Mouse (Mus musculus): Measurements from ENCODE around the gene Faf2.

Gene Faf2

DNA sequence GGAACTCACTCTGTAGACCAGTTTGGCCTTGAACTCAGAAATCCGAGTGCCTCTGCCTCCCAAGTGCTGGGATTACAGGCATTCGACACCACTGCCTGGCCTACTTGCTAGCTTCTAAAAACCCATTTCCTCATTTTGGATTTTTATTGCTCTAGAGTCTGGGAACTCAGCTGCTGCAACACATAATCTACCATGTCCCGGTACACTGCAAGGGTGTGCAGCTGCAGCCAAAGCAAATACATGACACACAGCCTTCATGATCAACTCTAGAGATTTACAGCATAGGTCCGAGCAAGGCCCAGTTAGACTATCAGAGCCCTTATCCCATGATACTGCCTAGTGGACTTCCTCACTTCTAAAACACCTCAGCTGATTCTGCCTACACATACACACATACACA lies 56.7 kb downstream of the Faf2 start:
- no peak for DNase-seq (ENCODE audit: low read depth in 2 of 2, low spot score in 2 of 2)

GRCm38 (mm10) chr13:54680184-54680853 lies 58.7 kb downstream of the Faf2 start:
- no peak for DNase-seq (ENCODE audit: low read depth in 2 of 2, low spot score in 2 of 2)

GRCm38 (mm10) chr13:54681291-54681690 lies 59.7 kb downstream of the Faf2 start:
- DNase-seq (ENCODE audit: low read depth in 2 of 2, low spot score in 2 of 2) = no peak

DNA sequence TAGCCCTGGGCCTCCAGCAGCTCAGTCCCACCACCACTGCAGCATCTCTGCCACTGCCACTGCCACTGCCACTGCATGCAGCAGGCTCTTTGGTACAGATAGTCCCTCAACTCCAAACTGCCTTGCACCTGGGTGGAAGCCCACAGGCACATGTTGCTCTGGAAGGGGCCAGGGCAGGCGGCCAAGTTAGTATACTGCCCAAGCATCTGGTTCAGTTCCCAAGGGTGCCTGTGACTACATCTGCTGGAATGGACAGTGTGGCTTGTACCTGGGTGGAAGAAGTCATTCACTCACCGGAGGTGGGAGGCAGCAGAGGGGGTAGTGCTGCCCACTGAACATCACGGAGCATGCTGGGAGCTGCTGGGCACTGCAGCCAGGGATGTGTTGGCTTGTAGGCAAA lies 61.7 kb downstream of the Faf2 start:
- DNase-seq (ENCODE audit: low read depth in 2 of 2, low spot score in 2 of 2) = no peak

GRCm38 (mm10) chr13:54684140-54684896 lies 62.7 kb downstream of the Faf2 start:
- no peak for DNase-seq (ENCODE audit: low read depth in 2 of 2, low spot score in 2 of 2)

- DNase-seq (ENCODE audit: low read depth in 2 of 2, low spot score in 2 of 2) = no peak
Observed at GRCm38 (mm10) chr13:54685174-54685573, 63.6 kb downstream of the Faf2 start.

DNA sequence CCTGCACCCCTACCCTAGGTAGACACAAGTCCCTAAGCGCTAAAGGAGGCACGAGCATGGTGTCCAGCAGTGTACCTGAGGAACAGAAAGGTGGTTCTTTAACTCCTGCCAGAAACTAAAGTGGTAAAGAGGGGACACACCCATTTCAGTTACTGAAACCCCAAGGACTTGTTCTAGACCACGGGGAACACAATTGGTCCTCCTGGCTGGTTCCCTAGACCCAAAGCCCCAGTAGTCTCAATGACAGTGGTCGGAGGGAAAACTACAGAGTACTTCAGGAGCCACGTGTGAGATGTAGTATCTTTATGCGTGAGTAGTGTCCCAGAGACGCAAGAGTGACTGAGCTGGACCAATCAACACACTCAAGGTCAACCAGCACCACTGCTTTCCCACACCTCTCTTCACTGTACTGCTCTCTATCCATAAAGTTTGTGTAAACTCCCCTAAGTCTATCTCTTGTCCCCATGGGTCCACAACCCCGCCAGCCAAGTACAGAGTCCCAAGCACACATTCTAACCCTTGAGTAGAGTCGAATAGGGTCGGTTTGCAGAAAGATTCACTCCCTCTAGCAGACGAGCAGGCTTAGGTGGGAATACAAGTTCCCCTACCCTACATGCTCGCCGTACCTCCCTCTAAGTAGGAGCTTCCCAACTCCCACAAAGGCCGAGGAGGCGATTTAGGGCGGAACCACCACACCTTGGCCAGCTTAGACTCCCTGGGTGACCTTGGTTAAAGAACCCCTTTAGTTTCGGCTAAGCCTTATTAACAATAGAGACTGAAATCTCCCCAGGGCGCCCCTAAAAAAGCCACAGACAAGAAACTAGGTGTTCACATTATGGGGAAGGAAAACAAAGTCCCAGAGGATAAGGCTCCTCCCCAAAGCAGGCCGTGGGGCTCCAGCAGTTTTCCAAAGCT lies 64.8 kb downstream of the Faf2 start:
- no peak for DNase-seq (ENCODE audit: low read depth in 2 of 2, low spot score in 2 of 2)

- DNase-seq (ENCODE audit: low read depth in 2 of 2, low spot score in 2 of 2) = peak; percentile 79 to 87
Observed at GRCm38 (mm10) chr13:54687096-54687495, 65.5 kb downstream of the Faf2 start.

DNA sequence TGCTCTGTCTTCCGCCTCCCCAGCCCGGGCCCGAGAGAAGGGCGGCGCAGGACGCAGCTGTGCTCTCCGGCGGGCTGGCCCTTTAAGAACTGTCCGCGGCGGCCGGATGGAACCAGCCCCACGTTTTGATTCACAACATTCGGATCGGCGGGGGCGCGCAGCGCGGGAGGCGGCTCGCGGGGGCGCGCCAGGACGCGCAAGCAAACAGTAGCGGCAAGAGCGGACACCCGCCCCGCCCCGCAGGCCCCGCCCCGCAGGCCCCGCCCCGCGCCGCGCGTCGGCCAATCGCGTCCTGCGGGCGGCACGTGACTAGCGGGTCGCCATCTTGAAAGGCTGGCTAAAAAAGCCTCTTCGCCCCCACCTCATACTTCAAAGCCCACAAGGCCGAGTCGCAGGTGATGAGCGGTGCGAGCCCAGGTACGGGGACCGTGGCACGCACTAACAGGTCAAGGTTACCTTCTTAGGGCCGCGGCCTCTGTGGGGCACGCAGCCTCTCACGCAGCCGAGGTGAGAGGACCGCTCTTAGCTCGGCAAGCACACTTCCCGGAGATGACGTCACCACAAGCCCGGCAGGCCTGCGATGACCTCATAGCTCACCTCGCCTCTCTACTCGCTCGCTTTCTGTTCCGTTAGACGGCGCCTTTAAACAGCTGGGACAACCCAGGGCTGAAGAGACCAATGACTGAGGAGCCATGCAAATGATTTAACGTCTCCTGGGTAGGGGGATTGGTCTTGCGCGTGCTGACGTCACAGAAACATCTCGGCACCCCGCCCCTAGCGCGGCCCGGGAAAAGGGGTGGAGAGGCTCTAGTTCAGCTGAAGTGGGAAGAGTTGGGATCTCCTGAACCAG lies 66.2 kb downstream of the Faf2 start:
- DNase-seq (ENCODE audit: low read depth in 2 of 2, low spot score in 2 of 2) = peak; percentile 96 to 98

GRCm38 (mm10) chr13:54690151-54690740 lies 68.7 kb downstream of the Faf2 start:
- DNase-seq (ENCODE audit: low read depth in 2 of 2, low spot score in 2 of 2) = no peak

GRCm38 (mm10) chr13:54691737-54692136 lies 70.2 kb downstream of the Faf2 start:
- peak in 1 of 2 experiments; percentile 7 for DNase-seq (ENCODE audit: low read depth in 2 of 2, low spot score in 2 of 2)

DNA sequence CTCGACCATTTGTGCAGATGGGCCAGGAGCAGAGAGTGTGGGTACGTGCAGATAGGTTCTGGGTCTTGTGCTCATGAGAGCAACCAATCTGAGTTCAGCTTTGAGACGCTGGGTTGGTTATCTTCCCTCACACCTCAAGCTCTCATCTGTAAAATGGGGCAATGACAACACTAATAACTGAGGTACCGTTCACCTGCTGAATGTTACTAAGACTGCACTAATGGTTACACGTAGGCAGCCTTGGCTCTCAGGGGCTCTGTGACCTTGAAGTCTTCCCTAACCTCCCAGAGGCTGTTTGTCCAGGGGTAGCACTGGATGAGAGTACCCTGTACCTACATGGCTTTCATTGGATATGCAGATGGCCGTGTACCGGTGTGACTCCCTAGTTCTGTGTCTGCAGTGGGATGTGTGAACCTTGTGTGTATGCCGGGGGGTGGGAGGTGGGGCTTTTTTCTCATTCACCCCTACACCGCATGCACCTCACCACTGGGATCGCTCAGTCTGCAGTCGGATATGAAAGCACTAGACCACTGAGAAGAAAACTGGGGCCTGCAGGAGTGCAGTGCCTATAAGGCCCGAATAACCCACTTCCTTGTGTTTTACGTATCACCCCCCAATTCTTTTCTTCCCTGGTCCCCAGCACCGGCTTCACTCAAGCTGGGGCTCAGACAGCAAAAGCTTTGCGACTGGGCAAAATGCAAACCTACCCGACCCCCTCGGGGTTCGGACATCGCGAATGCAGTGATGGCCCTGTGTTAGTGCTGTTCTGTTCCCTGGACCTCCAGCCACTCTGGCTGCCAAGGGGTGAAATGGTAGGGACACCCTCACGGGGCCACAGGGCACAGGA lies 71.3 kb downstream of the Faf2 start:
- DNase-seq (ENCODE audit: low read depth in 2 of 2, low spot score in 2 of 2) = no peak

- DNase-seq (ENCODE audit: low read depth in 2 of 2, low spot score in 2 of 2) = peak; percentile 99
Observed at GRCm38 (mm10) chr13:54693558-54694347, 72.2 kb downstream of the Faf2 start, which contains the start of gene Rnf44. TSS of gene Rnf44 (minus strand) at chr13:54693907.

DNA sequence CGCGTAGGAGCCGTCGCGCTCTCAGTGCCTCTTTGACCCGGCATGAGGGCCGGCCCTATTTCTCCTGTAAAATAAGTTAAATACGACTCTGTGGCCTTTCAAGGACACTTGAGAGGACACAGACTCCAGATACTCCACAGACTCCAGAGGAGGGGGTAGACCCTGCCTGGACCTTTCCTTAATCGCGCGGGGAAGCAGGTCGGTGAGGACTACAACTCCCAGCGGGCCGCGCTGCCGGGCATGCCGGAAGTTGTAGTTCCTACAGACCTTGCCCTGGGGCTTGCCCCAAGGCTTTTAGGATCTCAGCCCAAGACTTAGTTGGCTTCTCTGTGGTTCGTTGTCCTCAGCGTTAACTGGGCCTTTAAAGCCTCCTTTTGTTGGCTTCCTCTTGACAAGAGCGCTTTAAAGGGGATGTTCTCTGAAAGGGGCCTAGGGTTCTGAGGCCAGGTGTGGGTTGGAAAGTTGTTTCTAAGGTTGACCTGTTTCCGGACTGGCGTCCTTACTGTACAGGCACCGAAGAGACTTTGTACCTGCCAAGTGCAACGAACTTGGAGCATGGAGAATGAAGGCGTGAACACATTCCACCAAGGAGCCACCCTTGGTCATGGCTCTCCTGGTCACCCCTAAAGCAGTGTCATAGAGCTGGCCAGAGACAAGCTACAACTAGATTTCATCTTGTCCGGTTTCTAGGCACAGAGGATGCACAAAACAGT lies 72.9 kb downstream of the Faf2 start:
- peak; percentile 84 to 86 for DNase-seq (ENCODE audit: low read depth in 2 of 2, low spot score in 2 of 2)

DNA sequence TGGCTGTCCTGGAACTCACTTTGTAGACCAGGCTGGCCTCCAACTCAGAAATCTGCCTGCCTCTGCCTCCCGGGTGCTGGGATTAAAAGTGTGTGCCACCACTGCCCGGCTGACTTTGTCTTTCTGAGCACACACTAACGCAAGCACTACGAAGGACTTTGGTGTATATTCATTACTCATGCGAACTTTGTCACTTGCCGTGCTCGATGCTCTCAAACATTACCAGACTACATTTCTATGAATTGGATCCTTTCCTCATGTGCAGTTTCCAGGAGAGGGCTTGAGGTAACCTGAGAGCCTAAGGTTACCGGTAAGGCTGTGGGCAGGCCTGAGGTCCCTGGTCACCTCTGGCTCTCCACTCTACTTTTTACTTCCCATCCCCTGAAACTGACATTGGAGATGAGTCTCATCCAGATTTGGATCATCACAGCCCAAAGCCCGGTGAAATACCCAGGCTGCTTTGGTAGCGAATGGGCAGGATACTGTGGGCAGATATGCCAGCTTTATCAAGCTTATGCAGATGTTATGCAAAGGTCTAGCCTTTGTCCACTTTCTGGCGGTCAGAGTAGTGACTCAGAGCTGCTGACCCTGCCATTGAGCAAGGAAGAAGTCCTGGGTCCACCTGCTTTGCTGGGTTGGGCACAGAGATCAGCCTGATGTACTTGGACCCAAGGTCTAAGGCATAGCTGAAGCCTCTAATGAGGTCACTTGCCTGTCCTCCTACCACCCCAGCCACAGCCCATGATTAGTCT lies 74.1 kb downstream of the Faf2 start:
- no peak for DNase-seq (ENCODE audit: low read depth in 2 of 2, low spot score in 2 of 2)

- DNase-seq (ENCODE audit: low read depth in 2 of 2, low spot score in 2 of 2) = no peak
Observed at GRCm38 (mm10) chr13:54701243-54701642, 79.7 kb downstream of the Faf2 start, which contains the start of gene Cdhr2. TSS of gene Cdhr2 (plus strand) at chr13:54701461.

GRCm38 (mm10) chr13:54702507-54702906 lies 80.9 kb downstream of the Faf2 start:
- DNase-seq (ENCODE audit: low read depth in 2 of 2, low spot score in 2 of 2) = no peak
